Mouse (Mus musculus) ES-Bruce4 (cell line): ENCODE results near the gene Slc46a2.

Source experiments
- CTCF ChIP-seq: IDR thresholded peaks from one replicate; pipeline ENCODE4 v1.8.1; 2011; ENCODE audit warnings: low read depth, low read length
- EP300 ChIP-seq: IDR thresholded peaks from 2 replicates; pipeline ENCODE4 v1.6.1; 2011; ENCODE audit warnings: low read depth, low read length; ENCODE audit not compliant: insufficient read depth
- POLR2A ChIP-seq: IDR thresholded peaks from one replicate; pipeline ENCODE4 v1.8.1; 2011; ENCODE audit warnings: low read length; ENCODE audit not compliant: insufficient read depth

DNA sequence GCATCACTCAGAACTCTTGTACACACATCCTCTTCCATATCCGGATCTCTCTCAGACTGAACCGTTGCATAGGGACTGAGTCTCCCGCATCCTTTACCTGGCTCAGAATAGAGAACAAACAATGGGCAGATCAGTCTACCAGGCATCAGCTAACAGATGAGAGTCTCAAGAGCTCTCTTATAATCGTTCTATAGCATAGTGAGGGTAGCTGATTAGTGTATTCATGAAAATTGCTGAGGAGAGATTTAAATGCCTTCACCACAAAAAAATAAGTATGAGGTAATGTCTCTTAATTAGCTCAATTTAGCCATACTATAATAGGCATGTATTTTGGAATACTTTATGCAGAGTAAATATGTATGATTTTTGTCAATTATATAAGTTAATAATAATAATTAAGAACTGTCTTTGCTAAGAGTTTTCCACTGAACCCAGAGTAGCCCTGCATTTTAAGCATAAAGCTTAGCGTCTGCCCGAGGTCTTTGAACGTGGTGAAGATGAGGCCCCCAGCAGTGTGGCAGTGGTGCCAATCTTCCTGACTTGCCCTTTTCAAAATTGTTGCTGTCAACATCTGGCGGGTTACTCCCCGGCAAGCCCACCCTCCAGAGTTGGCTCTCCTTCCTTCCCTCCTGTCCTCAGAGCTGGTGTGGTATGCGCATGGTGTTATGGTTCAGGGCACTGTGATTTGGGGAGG, 23.0 kb downstream of the Slc46a2 start:
- TF ChIP-seq POLR2A (no peak), EP300 (no peak), CTCF (no peak)
